Mouse (Mus musculus) limb, embryonic 10.5 days (tissue): ENCODE measurements at regions not wholly inside any gene's neighbourhood (a gene's known extent, or its start where the extent isn't known, plus 50 kb on each side); places are given as distances from the start of the nearest gene placed in this dataset.

Source experiments
- DNase-seq: peaks from one replicate; pipeline ENCODE4 v3.0.0-alpha.2; 2017; ENCODE audit warnings: low spot score
- H3K27ac ChIP-seq: fragments of 300-500 bp; sonication (generic); 2 replicates; pipeline ENCODE4 v1.5.1; 2016; ENCODE audit warnings: mild to moderate bottlenecking
- H3K27me3 ChIP-seq: fragments of 300-500 bp; sonication (generic); 2 replicates; pipeline ENCODE4 v1.6.1; 2016; ENCODE audit warnings: low read depth, mild to moderate bottlenecking; ENCODE audit not compliant: poor library complexity, severe bottlenecking
- H3K36me3 ChIP-seq: fragments of 300-500 bp; sonication (generic); 2 replicates; pipeline ENCODE4 v1.6.1; 2016; ENCODE audit warnings: mild to moderate bottlenecking, moderate library complexity
- H3K4me1 ChIP-seq: fragments of 300-500 bp; sonication (generic); 2 replicates; pipeline ENCODE4 v1.6.1; 2016
- H3K4me3 ChIP-seq: fragments of 300-500 bp; sonication (generic); 2 replicates; pipeline ENCODE4 v1.5.1; 2016; ENCODE audit warnings: mild to moderate bottlenecking, moderate library complexity
- H3K9me3 ChIP-seq: fragments of 300-500 bp; sonication (generic); replicated peaks from 2 replicates; pipeline ENCODE4 v1.6.1; 2016; ENCODE audit warnings: mild to moderate bottlenecking
- WGBS: fragments of 180-500 bp; shearing (Covaris S2); methylation state at CpG from one replicate; pipeline ENCODE4 v1.1.7; 2016; 5-methylcytosine and 5-hydroxymethylcytosine counted together

DNA sequence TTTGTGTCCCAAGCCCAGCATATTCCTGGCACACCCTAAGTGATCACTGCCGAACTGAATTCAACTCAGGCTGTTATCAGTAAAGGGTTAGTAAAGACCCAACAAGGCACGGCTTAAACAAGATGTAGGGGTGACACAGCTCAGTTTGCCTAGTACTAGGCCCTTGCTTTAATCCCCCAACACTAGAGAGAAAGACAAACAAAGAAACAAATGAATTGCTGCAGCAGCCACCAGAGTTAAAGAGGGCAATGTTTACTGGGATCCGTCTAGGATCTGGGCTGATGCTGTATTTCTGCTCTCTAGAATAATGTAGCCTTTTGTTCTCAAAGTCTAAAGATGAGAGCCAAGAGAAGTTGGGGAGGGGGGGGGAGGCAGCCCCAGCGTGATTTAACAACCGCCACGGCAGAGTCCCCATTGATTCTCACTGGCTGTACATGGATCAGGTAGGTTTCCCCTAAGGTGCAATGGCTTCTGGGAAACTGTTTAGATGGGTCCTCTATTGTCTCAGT lies 66.5 kb upstream of the Boc start:
- H3K27me3 ChIP-seq: no peaks in the 10 kb centered on the region
- no peak overlapping the region for H3K4me3 ChIP-seq
- H3K27ac ChIP-seq: peak overlapping the region; percentile 64; the same call in 1 of the 2 replicates
- WGBS: 83% methylated on average over 6 of the region's 6 CpGs
- peaks cover 31% of the 10 kb centered on the region for H3K4me1 ChIP-seq
- no peaks in the 10 kb centered on the region for H3K9me3 ChIP-seq
- H3K36me3 ChIP-seq: peaks cover 18% of the 10 kb centered on the region
- no peak for DNase-seq

DNA sequence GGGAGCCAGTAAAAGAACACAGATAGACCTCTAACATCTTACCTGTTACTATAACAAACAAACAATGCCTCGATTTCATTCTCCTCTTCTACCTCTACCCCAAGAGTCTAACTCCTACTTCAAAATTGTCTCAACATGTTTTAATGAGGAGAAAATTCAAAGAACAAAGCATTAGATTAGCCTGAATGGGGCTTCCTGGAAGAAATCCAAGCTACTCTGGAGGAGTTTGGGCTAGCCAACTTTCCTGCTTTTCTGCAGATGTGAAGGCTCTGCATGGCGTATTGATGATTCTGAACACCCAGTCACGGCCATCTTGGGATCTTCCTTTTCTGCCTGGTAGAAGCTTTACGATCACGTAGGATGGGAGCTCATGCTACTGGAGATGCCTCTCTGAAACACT lies 62.9 kb upstream of the Boc start:
- Histone ChIP-seq H3K36me3 (peaks cover 18% of the 10 kb centered on the region), H3K4me1 (peaks cover 39% of the 10 kb centered on the region), H3K27me3 (no peaks in the 10 kb centered on the region), H3K4me3 (no peak overlapping the region), H3K27ac (no peak overlapping the region), H3K9me3 (no peaks in the 10 kb centered on the region)
- WGBS: 94% methylated on average over 5 of the region's 5 CpGs
- no peak for DNase-seq

GRCm38 (mm10) chr16:44620536-44620935 lies 61.8 kb upstream of the Boc start:
- Histone ChIP-seq H3K4me1 (peaks cover 44% of the 10 kb centered on the region), H3K27ac (peak overlapping the region; percentile 59; the same call in 1 of the 2 replicates), H3K9me3 (no peaks in the 10 kb centered on the region), H3K36me3 (peaks cover 15% of the 10 kb centered on the region), H3K27me3 (no peaks in the 10 kb centered on the region), H3K4me3 (no peak overlapping the region)
- 83% methylated on average over 2 of the region's 2 CpGs for WGBS
- DNase-seq: no peak

DNA sequence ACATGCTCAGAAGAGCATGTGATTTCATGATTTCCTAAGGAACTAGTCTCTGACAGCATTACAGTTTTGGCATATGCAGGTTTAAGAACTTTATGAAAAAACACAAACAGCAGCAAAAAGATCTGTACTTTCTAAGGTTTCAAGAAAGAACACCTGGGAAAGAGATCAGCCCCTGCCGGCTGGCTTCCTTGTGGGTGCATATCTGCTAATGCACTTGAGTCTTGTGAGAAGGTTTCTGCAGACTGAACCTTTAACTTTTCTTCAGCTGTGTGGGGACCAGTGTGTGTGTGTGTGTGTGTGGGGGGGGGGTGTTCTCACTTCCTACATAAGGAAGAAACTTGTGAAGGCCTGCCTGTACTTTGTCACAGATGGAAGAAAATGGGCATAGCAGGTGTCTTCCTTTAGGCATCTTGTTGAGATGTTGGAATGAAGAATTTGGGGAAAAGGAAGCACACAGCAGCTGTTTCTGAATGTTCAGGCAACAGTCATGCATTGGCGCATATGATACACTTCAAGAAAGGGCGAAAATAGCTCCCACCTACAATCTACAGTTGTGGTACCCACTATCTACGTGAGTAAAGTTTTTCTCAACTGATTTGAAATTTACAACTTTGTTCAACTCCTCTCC lies 60.9 kb upstream of the Boc start:
- peak overlapping the region; percentile 59; the same call in 1 of the 2 replicates for H3K27ac ChIP-seq
- peaks cover 8% of the 10 kb centered on the region for H3K36me3 ChIP-seq
- no peak overlapping the region for H3K4me3 ChIP-seq
- peak; percentile 29 for DNase-seq
- no peaks in the 10 kb centered on the region for H3K9me3 ChIP-seq
- peaks cover 47% of the 10 kb centered on the region for H3K4me1 ChIP-seq
- 88% methylated on average over 4 of the region's 4 CpGs for WGBS
- no peaks in the 10 kb centered on the region for H3K27me3 ChIP-seq

- H3K9me3 ChIP-seq: no peaks in the 10 kb centered on the region
- H3K27ac ChIP-seq: peak overlapping the region; percentile 92
- peaks cover 68% of the 10 kb centered on the region for H3K4me1 ChIP-seq
- no peak for DNase-seq
- H3K27me3 ChIP-seq: no peaks in the 10 kb centered on the region
- 81% methylated on average over 6 of the region's 6 CpGs for WGBS
- peaks cover 4% of the 10 kb centered on the region for H3K36me3 ChIP-seq
- H3K4me3 ChIP-seq: peak overlapping the region; percentile 35
These were observed 58.3 kb upstream of the Boc start for GRCm38 (mm10) chr16:44617041-44617440.

DNA sequence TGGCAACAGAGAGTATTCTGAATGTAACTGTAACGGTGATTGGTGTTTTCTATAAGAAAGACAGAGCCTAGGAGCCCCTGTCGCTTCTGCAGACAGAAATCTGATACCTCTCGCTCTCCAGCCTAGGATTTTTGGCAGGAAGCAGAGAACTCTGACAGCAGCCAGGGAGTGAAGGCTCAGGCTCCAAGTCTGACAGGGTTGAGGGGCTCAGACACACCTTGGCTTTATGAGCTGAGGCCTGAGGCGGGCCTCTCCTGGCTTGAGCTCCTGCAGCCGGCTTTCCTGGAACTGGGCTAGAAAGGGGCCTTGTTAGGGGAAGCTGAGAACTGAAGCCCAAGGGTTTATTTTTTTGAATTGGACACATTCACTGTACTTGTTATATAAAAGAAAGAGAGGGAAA lies 57.7 kb upstream of the Boc start:
- 3% methylated on average over 5 of the region's 5 CpGs for WGBS
- Histone ChIP-seq H3K27me3 (no peaks in the 10 kb centered on the region), H3K4me1 (peaks cover 74% of the 10 kb centered on the region), H3K9me3 (no peaks in the 10 kb centered on the region), H3K27ac (peak overlapping the region; percentile 92), H3K36me3 (no peaks in the 10 kb centered on the region), H3K4me3 (peak overlapping the region; percentile 35)
- DNase-seq: peak; percentile 86

- H3K27me3 ChIP-seq: no peaks in the 10 kb centered on the region
- H3K4me3 ChIP-seq: peak overlapping the region; percentile 35
- no peaks in the 10 kb centered on the region for H3K9me3 ChIP-seq
- peak overlapping the region; percentile 92 for H3K27ac ChIP-seq
- DNase-seq: peak; percentile 84
- WGBS: 4% methylated on average over 3 of the region's 3 CpGs
- peaks cover 77% of the 10 kb centered on the region for H3K4me1 ChIP-seq
- no peaks in the 10 kb centered on the region for H3K36me3 ChIP-seq
These were observed 57.1 kb upstream of the Boc start for GRCm38 (mm10) chr16:44615878-44616206.

DNA sequence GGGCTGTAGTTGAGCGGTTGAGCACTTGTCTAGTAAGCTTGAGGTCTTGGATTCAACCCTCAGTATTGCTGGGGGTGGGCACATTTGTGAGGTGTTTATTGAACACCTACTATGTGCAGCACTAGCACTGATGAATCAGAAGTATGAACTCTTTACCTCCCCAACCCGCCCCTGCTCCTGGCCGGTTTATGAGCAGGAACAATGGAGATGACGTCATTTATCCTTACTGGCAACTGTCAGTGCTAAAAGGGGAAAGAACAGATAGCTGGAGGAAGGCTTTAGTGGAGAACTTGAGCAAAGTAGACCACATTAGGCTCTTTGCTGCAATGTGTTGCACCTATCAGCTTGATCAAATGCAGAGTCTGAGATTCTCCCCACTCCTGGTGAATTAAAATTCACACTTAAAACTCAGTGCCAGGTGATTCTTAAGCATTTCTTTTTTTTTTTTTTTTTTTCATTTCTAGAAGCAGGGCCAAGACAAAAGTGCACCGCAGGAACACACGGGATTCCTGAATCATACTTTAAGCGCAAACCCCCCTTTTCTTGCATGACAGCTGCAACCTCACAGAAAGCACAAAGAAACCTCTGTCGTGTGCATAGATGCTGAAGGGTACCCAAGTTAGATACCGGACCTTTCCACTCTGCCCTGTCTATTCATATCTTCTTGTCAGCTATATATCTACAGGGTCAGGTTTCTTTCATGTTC lies 56.6 kb upstream of the Boc start:
- Histone ChIP-seq H3K27ac (peak overlapping the region; percentile 92), H3K4me3 (peak overlapping the region; percentile 35; the same call in 1 of the 2 replicates), H3K36me3 (no peaks in the 10 kb centered on the region), H3K27me3 (no peaks in the 10 kb centered on the region), H3K9me3 (no peaks in the 10 kb centered on the region), H3K4me1 (peaks cover 74% of the 10 kb centered on the region)
- peak; percentile 37 for DNase-seq
- 39% methylated on average over 9 of the region's 9 CpGs for WGBS

- Histone ChIP-seq H3K36me3 (no peaks in the 10 kb centered on the region), H3K4me3 (no peak overlapping the region), H3K27me3 (no peaks in the 10 kb centered on the region), H3K9me3 (no peaks in the 10 kb centered on the region), H3K27ac (peak overlapping the region; percentile 67; the same call in 1 of the 2 replicates), H3K4me1 (peaks cover 67% of the 10 kb centered on the region)
- WGBS: 88% methylated on average over 5 of the region's 5 CpGs
- DNase-seq: no peak
These were observed 55.5 kb upstream of the Boc start for GRCm38 (mm10) chr16:44614235-44614634.

GRCm38 (mm10) chr16:44612676-44613075 lies 54.0 kb upstream of the Boc start:
- Histone ChIP-seq H3K9me3 (no peaks in the 10 kb centered on the region), H3K4me1 (peaks cover 57% of the 10 kb centered on the region), H3K4me3 (no peak overlapping the region), H3K27me3 (no peaks in the 10 kb centered on the region), H3K27ac (peak overlapping the region; percentile 77), H3K36me3 (no peaks in the 10 kb centered on the region)
- DNase-seq: no peak
- WGBS: 76% methylated on average over 5 of the region's 5 CpGs

DNA sequence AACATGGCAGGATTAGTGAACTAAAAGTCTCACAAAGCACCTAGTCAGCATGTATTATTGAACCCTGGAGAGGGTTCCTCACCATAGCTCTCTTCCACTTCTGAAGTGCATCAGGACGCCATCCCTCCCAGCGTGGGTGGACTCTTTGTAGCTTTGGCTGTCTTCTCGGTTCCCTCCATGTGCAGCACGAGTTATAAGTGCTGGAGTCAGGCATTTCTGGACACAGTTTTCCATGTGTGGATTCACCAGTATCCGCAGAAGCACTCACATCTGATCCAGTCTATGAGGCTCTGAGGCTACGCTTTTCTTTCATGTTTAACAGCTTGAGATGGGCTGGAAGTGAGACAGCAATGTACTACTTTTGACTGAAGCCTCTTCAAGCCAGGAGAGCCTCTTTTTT lies 52.8 kb upstream of the Boc start:
- no peaks in the 10 kb centered on the region for H3K36me3 ChIP-seq
- H3K9me3 ChIP-seq: no peaks in the 10 kb centered on the region
- H3K27me3 ChIP-seq: no peaks in the 10 kb centered on the region
- H3K27ac ChIP-seq: peak overlapping the region; percentile 57; the same call in 1 of the 2 replicates
- H3K4me1 ChIP-seq: peaks cover 46% of the 10 kb centered on the region
- whole genome bisulfite sequencing: 87% methylated on average over 6 of the region's 6 CpGs
- H3K4me3 ChIP-seq: no peak overlapping the region
- no peak for DNase-seq

GRCm38 (mm10) chr16:44608586-44608985 lies 49.9 kb upstream of the Boc start:
- no peak overlapping the region for H3K4me3 ChIP-seq
- no peaks in the 10 kb centered on the region for H3K27me3 ChIP-seq
- 95% methylated on average over 1 of the region's 1 CpGs for WGBS
- no peak for DNase-seq
- no peaks in the 10 kb centered on the region for H3K9me3 ChIP-seq
- H3K36me3 ChIP-seq: no peaks in the 10 kb centered on the region
- H3K4me1 ChIP-seq: peaks cover 37% of the 10 kb centered on the region
- no peak overlapping the region for H3K27ac ChIP-seq
